Mouse (Mus musculus) kidney, adult 2 months (tissue): ENCODE results near the gene Hyou1.

Experiments
- CTCF ChIP-seq: fragments of 200-500 bp; conservative IDR thresholded peaks from 2 replicates; pipeline ENCODE4 v1.5.1; 2011; ENCODE audit warnings: low read depth, mild to moderate bottlenecking, control low read depth, low read length, moderate library complexity, mixed read lengths; ENCODE audit not compliant: insufficient read depth, insufficient read length
- POLR2A ChIP-seq: fragments of 200-500 bp; IDR thresholded peaks from one replicate; pipeline ENCODE4 v1.6.1; 2011; ENCODE audit warnings: low read depth, low read length, control low read depth

DNA sequence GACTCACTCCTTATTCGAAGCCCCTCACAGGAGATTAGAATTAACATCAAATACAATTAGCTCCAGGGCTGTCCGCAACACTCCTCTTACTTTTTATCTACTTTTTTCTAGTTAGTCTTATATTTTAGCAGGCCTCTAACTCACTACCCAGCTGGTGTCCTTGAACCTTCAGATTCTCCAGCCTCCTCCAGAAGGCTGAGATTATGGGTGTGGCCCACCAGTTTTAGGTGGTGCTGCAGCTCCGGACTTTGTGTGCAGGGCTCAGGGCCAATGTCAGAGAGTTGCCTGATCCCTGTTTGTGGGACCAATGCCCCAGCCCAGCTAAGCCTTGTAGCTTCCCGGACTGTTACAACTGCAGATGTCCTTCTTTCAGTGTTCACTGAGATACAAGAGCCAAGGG, 44.3 kb downstream of the Hyou1 start:
- TF ChIP-seq CTCF (no peak), POLR2A (no peak)
